Mouse (Mus musculus): ENCODE measurements at regions not wholly inside any gene's neighbourhood (a gene's known extent, or its start where the extent isn't known, plus 50 kb on each side); places are given as distances from the start of the nearest gene placed in this dataset.
"Not testable (repeated sequence)": the region's sequence is repeated elsewhere in the genome, so short reads cannot be mapped to it uniquely, and the experiment has no call there.

DNA sequence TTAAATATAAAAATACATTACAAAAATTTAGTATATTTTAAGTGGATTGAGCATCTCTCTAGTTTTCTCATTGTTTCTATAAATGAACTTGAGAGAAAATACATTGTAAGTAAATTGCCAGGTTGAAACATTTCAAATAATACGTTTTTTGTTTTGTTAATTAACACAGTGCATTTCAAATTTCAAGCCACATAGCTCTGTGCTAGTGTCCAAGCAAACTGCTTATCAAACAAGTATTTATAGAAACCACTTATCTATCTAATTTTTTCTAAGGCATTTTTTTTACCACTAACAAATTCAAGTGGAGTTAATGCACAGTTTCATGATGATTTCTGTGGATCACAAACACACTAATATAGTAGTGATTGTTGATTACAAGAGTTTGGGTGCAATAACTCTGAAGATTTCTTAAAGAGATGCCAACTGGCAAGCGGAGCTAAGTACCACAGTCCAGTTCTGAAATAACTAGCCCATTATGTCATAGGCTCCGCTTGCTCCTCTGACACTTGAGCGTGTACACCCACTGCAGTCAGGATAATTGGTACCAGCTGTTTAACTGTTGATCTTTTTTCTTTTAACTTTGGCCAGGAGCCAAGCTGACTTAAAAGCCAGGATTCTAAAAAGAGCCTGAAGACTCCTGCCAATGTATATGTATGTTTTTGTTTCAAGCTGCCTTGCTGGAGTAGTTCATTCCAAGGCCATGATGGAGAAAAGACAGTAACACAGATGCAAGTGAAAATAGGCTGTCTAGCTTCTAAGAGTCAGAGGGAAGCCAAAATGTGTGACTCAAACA, 115.0 kb downstream of the Pcdh18 start:
- ATAC-seq (ENCODE audit: low read depth): peak; percentile 82
- no peaks in the 10 kb centered on the region for H3K4me1 ChIP-seq (ENCODE audit: control insufficient read depth, insufficient read depth, low read length)
- no peak overlapping the region for H3K27ac ChIP-seq (ENCODE audit: low read depth, low read length)
- no peak overlapping the region for H3K9ac ChIP-seq (replicated peaks; ENCODE audit: low read depth, low read length)
- H3K36me3 ChIP-seq (ENCODE audit: control insufficient read depth, insufficient read depth, low read length): no peaks in the 10 kb centered on the region
- WGBS: 32% methylated on average over 4 of the region's 4 CpGs
- H3K27me3 ChIP-seq (ENCODE audit: control insufficient read depth, insufficient read depth, low read length): no peaks in the 10 kb centered on the region
- H3K4me3 ChIP-seq (ENCODE audit: low read depth, low read length): no peak overlapping the region
- no peaks in the 10 kb centered on the region for H3K9me3 ChIP-seq (ENCODE audit: control insufficient read depth, low read length)
- H3K4me2 ChIP-seq (ENCODE audit: low read depth, low read length): no peak overlapping the region

- H3K4me3 ChIP-seq (ENCODE audit: low read depth, low read length): no peak overlapping the region
- WGBS: 86% methylated on average over 1 of the region's 1 CpGs
These were observed 115.7 kb downstream of the Pcdh18 start for GRCm38 (mm10) chr3:49641411-49641810.

DNA sequence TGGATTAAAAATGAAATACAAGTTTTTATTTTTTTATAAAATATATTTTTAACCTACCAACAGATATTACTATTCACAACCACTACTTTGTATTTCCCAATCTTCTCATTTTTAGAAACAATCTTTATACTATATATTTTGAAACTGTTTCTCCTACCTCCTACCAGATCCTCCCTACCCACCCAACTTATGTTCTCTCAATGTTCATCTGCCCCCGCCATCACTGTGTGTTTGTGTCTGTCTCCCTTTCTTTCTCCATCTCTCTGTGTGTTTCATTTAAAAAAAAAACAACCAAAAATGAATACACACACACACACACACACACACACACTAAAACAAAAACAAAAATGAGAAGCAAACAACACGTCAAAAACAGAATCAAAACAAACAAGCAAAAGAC, 118.5 kb downstream of the Pcdh18 start:
- Histone ChIP-seq H3K9ac (replicated peaks; ENCODE audit: low read depth, low read length) (no peak overlapping the region), H3K27me3 (ENCODE audit: control insufficient read depth, insufficient read depth, low read length) (no peaks in the 10 kb centered on the region), H3K4me1 (ENCODE audit: control insufficient read depth, insufficient read depth, low read length) (no peaks in the 10 kb centered on the region), H3K9me3 (ENCODE audit: control insufficient read depth, low read length) (no peaks in the 10 kb centered on the region), H3K27ac (ENCODE audit: low read depth, low read length) (no peak overlapping the region), H3K36me3 (ENCODE audit: control insufficient read depth, insufficient read depth, low read length) (no peaks in the 10 kb centered on the region), H3K4me2 (ENCODE audit: low read depth, low read length) (no peak overlapping the region), H3K4me3 (ENCODE audit: low read depth, low read length) (no peak overlapping the region)
- no peak for ATAC-seq (ENCODE audit: low read depth)
- WGBS: 87% methylated on average over 2 of the region's 2 CpGs

More at GRCm38 (mm10) chr3:49641411-49641810, 115.7 kb downstream of the Pcdh18 start:
- Histone ChIP-seq H3K27me3 (ENCODE audit: control insufficient read depth, insufficient read depth, low read length) (no peaks in the 10 kb centered on the region), H3K9me3 (ENCODE audit: control insufficient read depth, low read length) (no peaks in the 10 kb centered on the region), H3K4me2 (ENCODE audit: low read depth, low read length) (no peak overlapping the region), H3K4me1 (ENCODE audit: control insufficient read depth, insufficient read depth, low read length) (no peaks in the 10 kb centered on the region), H3K9ac (replicated peaks; ENCODE audit: low read depth, low read length) (no peak overlapping the region), H3K36me3 (ENCODE audit: control insufficient read depth, insufficient read depth, low read length) (no peaks in the 10 kb centered on the region), H3K27ac (ENCODE audit: low read depth, low read length) (no peak overlapping the region)
- no peak for ATAC-seq (ENCODE audit: low read depth)

- ATAC-seq (ENCODE audit: low read depth): no peak
- Histone ChIP-seq H3K27me3 (ENCODE audit: control insufficient read depth, insufficient read depth, low read length) (no peaks in the 10 kb centered on the region), H3K9ac (replicated peaks; ENCODE audit: low read depth, low read length) (no peak overlapping the region), H3K4me1 (ENCODE audit: control insufficient read depth, insufficient read depth, low read length) (no peaks in the 10 kb centered on the region), H3K4me2 (ENCODE audit: low read depth, low read length) (no peak overlapping the region), H3K9me3 (ENCODE audit: control insufficient read depth, low read length) (no peaks in the 10 kb centered on the region), H3K4me3 (ENCODE audit: low read depth, low read length) (no peak overlapping the region), H3K36me3 (ENCODE audit: control insufficient read depth, insufficient read depth, low read length) (no peaks in the 10 kb centered on the region), H3K27ac (ENCODE audit: low read depth, low read length) (no peak overlapping the region)
- 67% methylated on average over 2 of the region's 2 CpGs for WGBS
These were observed 120.4 kb downstream of the Pcdh18 start for GRCm38 (mm10) chr3:49636676-49637075.

- Histone ChIP-seq H3K9ac (replicated peaks; ENCODE audit: low read depth, low read length) (no peak overlapping the region), H3K27me3 (ENCODE audit: control insufficient read depth, insufficient read depth, low read length) (no peaks in the 10 kb centered on the region), H3K4me2 (ENCODE audit: low read depth, low read length) (no peak overlapping the region), H3K4me1 (ENCODE audit: control insufficient read depth, insufficient read depth, low read length) (no peaks in the 10 kb centered on the region), H3K4me3 (ENCODE audit: low read depth, low read length) (no peak overlapping the region), H3K36me3 (ENCODE audit: control insufficient read depth, insufficient read depth, low read length) (no peaks in the 10 kb centered on the region), H3K27ac (ENCODE audit: low read depth, low read length) (peak overlapping the region; percentile 2; the same call in 1 of the 2 replicates), H3K9me3 (ENCODE audit: control insufficient read depth, low read length) (no peaks in the 10 kb centered on the region)
- peak; percentile 81 for ATAC-seq (ENCODE audit: low read depth)
- 8% methylated on average over 9 of the region's 9 CpGs for WGBS
These were observed 164.2 kb downstream of the Pcdh18 start for GRCm38 (mm10) chr3:49592706-49593451.

DNA sequence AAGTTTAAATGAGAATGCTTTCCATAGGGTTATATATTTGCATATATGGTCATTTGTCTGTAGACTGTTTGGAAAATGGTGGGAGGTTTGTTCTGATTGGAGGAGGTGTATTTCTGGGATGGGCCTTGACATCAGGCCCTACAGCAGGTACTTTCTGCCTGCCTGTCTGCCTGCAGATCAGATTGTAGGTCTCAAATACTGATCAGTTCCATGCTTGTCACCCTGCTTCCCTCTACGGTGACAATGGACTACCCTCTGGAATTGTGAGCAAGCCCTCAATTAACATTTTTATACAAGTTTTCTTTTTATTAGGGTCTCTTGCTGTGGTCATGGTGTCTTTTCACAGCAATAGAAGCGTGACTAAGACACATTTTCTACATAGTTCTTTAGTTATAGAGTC, 166.9 kb downstream of the Pcdh18 start:
- Histone ChIP-seq H3K36me3 (ENCODE audit: control insufficient read depth, insufficient read depth, low read length) (no peaks in the 10 kb centered on the region), H3K4me3 (ENCODE audit: low read depth, low read length) (no peak overlapping the region), H3K27me3 (ENCODE audit: control insufficient read depth, insufficient read depth, low read length) (no peaks in the 10 kb centered on the region), H3K27ac (ENCODE audit: low read depth, low read length) (no peak overlapping the region), H3K4me2 (ENCODE audit: low read depth, low read length) (no peak overlapping the region), H3K9ac (replicated peaks; ENCODE audit: low read depth, low read length) (no peak overlapping the region), H3K4me1 (ENCODE audit: control insufficient read depth, insufficient read depth, low read length) (no peaks in the 10 kb centered on the region), H3K9me3 (ENCODE audit: control insufficient read depth, low read length) (no peaks in the 10 kb centered on the region)
- no peak for ATAC-seq (ENCODE audit: low read depth)
- 43% methylated on average over 2 of the region's 2 CpGs for WGBS

- H3K4me3 ChIP-seq (ENCODE audit: low read depth, low read length): no peak overlapping the region
- WGBS: 53% methylated on average over 6 of the region's 6 CpGs
- no peak overlapping the region for H3K4me2 ChIP-seq (ENCODE audit: low read depth, low read length)
- no peak overlapping the region for H3K9ac ChIP-seq (replicated peaks; ENCODE audit: low read depth, low read length)
- H3K27ac ChIP-seq (ENCODE audit: low read depth, low read length): no peak overlapping the region
- H3K4me1 ChIP-seq (ENCODE audit: control insufficient read depth, insufficient read depth, low read length): no peaks in the 10 kb centered on the region
- H3K36me3 ChIP-seq (ENCODE audit: control insufficient read depth, insufficient read depth, low read length): no peaks in the 10 kb centered on the region
- no peaks in the 10 kb centered on the region for H3K9me3 ChIP-seq (ENCODE audit: control insufficient read depth, low read length)
- no peaks in the 10 kb centered on the region for H3K27me3 ChIP-seq (ENCODE audit: control insufficient read depth, insufficient read depth, low read length)
- no peak for ATAC-seq (ENCODE audit: low read depth)
These were observed 170.5 kb downstream of the Pcdh18 start for GRCm38 (mm10) chr3:49586531-49587168.

GRCm38 (mm10) chr3:49585962-49586361, 171.2 kb downstream of the Pcdh18 start:
- not testable (repeated sequence) for ATAC-seq (ENCODE audit: low read depth); H3K9ac ChIP-seq (replicated peaks; ENCODE audit: low read depth, low read length); H3K4me2 ChIP-seq (ENCODE audit: low read depth, low read length); H3K4me1 ChIP-seq (ENCODE audit: control insufficient read depth, insufficient read depth, low read length); H3K27me3 ChIP-seq (ENCODE audit: control insufficient read depth, insufficient read depth, low read length); H3K9me3 ChIP-seq (ENCODE audit: control insufficient read depth, low read length); H3K27ac ChIP-seq (ENCODE audit: low read depth, low read length); H3K4me3 ChIP-seq (ENCODE audit: low read depth, low read length); H3K36me3 ChIP-seq (ENCODE audit: control insufficient read depth, insufficient read depth, low read length)
